Comparison of ENCODE assay signal across 19 mouse cellular contexts in genomic region chr7:24384070-24384469, GRCm38 (mm10). TPM values are rescaled to one million over a fixed set of nuclear protein-coding genes. Genes with fewer than 3 reads are reported as not detected.
DNase-seq lines count a peak whose midpoint lies in the region; ATAC-seq and TF ChIP-seq lines count a peak whose summit lies in the region.
"Had no signal": no experiment of that assay in that cellular context is flagged by ENCODE, and none has a peak within 500 bp of the region (broad histone marks: within the 10 kb centered on the region; RNA-seq: fewer than 3 reads in every experiment).

No protein-coding gene starts in this region.

- 0 out of 2 replicates have a peak overlapping the region, but pooled peaks have one; percentile 8 for H3K27ac ChIP-seq in heart, embryonic 12.5 days (ENCODE audit: poor library complexity, severe bottlenecking)
- no peak overlapping the region for H3K27ac ChIP-seq in heart, adult 2 months
- peak overlapping the region; percentile 57; the same call in 1 of the 2 replicates for H3K27ac ChIP-seq in limb, embryonic 10.5 days
- H3K27ac ChIP-seq in liver, postnatal 0 days (ENCODE audit: low read depth): peak overlapping the region; percentile 53
- H3K27ac ChIP-seq in hindbrain, embryonic 16.5 days (ENCODE audit: low read depth, low read length): no peak overlapping the region
- H3K27ac ChIP-seq: midbrain, embryonic 15.5 days had no signal

- intact Hi-C loops in heart, adult 2 months (cut with DNase I): loop anchor here (2.0 kb wide), 1 partner anchor 47 kb away; no protein-coding TSS in a partner anchor

- 52% methylated on average over 6 of the region's 6 CpGs for WGBS in heart, embryonic 12.5 days
- 43% methylated on average over 6 of the region's 6 CpGs for WGBS in heart, adult 2 months
- WGBS in limb, embryonic 10.5 days: 71% methylated on average over 6 of the region's 6 CpGs
- WGBS in liver, postnatal 0 days (ENCODE audit: insufficient replicate concordance): 42% methylated on average over 6 of the region's 6 CpGs
- WGBS in hindbrain, embryonic 16.5 days: 70% methylated on average over 6 of the region's 6 CpGs

- H3K9me3 ChIP-seq in heart, embryonic 12.5 days (replicated peaks): no peaks in the 10 kb centered on the region
- no peaks in the 10 kb centered on the region for H3K9me3 ChIP-seq in limb, embryonic 10.5 days (replicated peaks)
- H3K9me3 ChIP-seq in liver, postnatal 0 days (ENCODE audit: low read length): no peaks in the 10 kb centered on the region
- no peaks in the 10 kb centered on the region for H3K9me3 ChIP-seq in hindbrain, embryonic 16.5 days (ENCODE audit: control insufficient read depth, low read length)
- H3K9me3 ChIP-seq: midbrain, embryonic 15.5 days had no signal

- TF ChIP-seq POLR2A in heart, adult 2 months (IDR thresholded peaks at IDR 0.05; ENCODE audit: insufficient read depth, low read depth, low read length): no peak

- 0 out of 2 replicates have a peak, but pooled peaks cover 7% of the 10 kb centered on the region for H3K4me1 ChIP-seq in heart, embryonic 12.5 days (replicated peaks)
- H3K4me1 ChIP-seq in heart, adult 2 months (ENCODE audit: control insufficient read depth, insufficient read depth, low read length): peaks cover 2% of the 10 kb centered on the region
- H3K4me1 ChIP-seq in limb, embryonic 10.5 days: peaks cover 28% of the 10 kb centered on the region
- peaks cover 17% of the 10 kb centered on the region for H3K4me1 ChIP-seq in liver, postnatal 0 days (ENCODE audit: insufficient read depth)
- H3K4me1 ChIP-seq in hindbrain, embryonic 16.5 days (ENCODE audit: control insufficient read depth, insufficient read depth, low read depth, low read length): no peaks in the 10 kb centered on the region
- H3K4me1 ChIP-seq: midbrain, embryonic 15.5 days had no signal

- no peak overlapping the region for H3K4me3 ChIP-seq in heart, embryonic 12.5 days
- no peak overlapping the region for H3K4me3 ChIP-seq in heart, adult 2 months
- H3K4me3 ChIP-seq in limb, embryonic 10.5 days: no peak overlapping the region
- no peak overlapping the region for H3K4me3 ChIP-seq in liver, postnatal 0 days (ENCODE audit: low read depth, low read length)
- no peak overlapping the region for H3K4me3 ChIP-seq in hindbrain, embryonic 16.5 days (ENCODE audit: low read length)

- H3K4me2 ChIP-seq in heart, embryonic 12.5 days: no peak overlapping the region
- no peak overlapping the region for H3K4me2 ChIP-seq in liver, postnatal 0 days (ENCODE audit: low read depth, low read length)
- no peak overlapping the region for H3K4me2 ChIP-seq in hindbrain, embryonic 16.5 days (ENCODE audit: low read length)

- ATAC-seq in heart, embryonic 12.5 days (ENCODE audit: insufficient number of reproducible peaks, low FRiP score): peak; percentile 70; the same call in 1 of the 2 replicates
- ATAC-seq in liver, postnatal 0 days: peak; percentile 68
- no peak for ATAC-seq in hindbrain, embryonic 16.5 days
- ATAC-seq: lung, postnatal 0 days had no signal

- H3K9ac ChIP-seq in heart, embryonic 12.5 days: no peak overlapping the region
- no peak overlapping the region for H3K9ac ChIP-seq in heart, adult 2 months (ENCODE audit: low read depth, low read length)
- H3K9ac ChIP-seq in liver, postnatal 0 days (replicated peaks): no peak overlapping the region; the same call in 1 of the 2 replicates
- H3K9ac ChIP-seq in hindbrain, embryonic 16.5 days (ENCODE audit: low read depth, low read length): no peak overlapping the region
- H3K9ac ChIP-seq: midbrain, embryonic 15.5 days had no signal

- no peaks in the 10 kb centered on the region for H3K36me3 ChIP-seq in heart, embryonic 12.5 days
- no peaks in the 10 kb centered on the region for H3K36me3 ChIP-seq in heart, adult 2 months (ENCODE audit: control insufficient read depth, insufficient read depth, low read length)
- H3K36me3 ChIP-seq in limb, embryonic 10.5 days: no peaks in the 10 kb centered on the region
- peaks cover 62% of the 10 kb centered on the region for H3K36me3 ChIP-seq in liver, postnatal 0 days (replicated peaks; ENCODE audit: insufficient read depth, low read length)
- no peaks in the 10 kb centered on the region for H3K36me3 ChIP-seq in hindbrain, embryonic 16.5 days (ENCODE audit: control insufficient read depth, insufficient read depth, low read length)
- H3K36me3 ChIP-seq: midbrain, embryonic 15.5 days had no signal

- peaks cover 15% of the 10 kb centered on the region; the same call in 1 of the 2 replicates for H3K27me3 ChIP-seq in heart, embryonic 12.5 days (replicated peaks)
- H3K27me3 ChIP-seq in heart, adult 2 months (ENCODE audit: control insufficient read depth, insufficient read depth, low read length): no peaks in the 10 kb centered on the region
- peaks cover 14% of the 10 kb centered on the region; the same call in 1 of the 2 replicates for H3K27me3 ChIP-seq in limb, embryonic 10.5 days (ENCODE audit: low read depth, poor library complexity, severe bottlenecking)
- no peaks in the 10 kb centered on the region for H3K27me3 ChIP-seq in liver, postnatal 0 days (ENCODE audit: insufficient read depth, low read length)
- no peaks in the 10 kb centered on the region for H3K27me3 ChIP-seq in hindbrain, embryonic 16.5 days (replicated peaks; ENCODE audit: control insufficient read depth, insufficient read depth, low read length)
- H3K27me3 ChIP-seq: midbrain, embryonic 15.5 days had no signal

- H3K79me2 ChIP-seq in heart, adult 2 months (replicated peaks; ENCODE audit: control insufficient read depth, insufficient read depth, low read length): no peaks in the 10 kb centered on the region

- no peak for TF ChIP-seq CTCF in heart, adult 2 months (IDR thresholded peaks at IDR 0.05)
- TF ChIP-seq CTCF in liver, postnatal 0 days (IDR thresholded peaks at IDR 0.05; ENCODE audit: low read depth): no peak

- no peak for TF ChIP-seq EP300 in heart, adult 2 months (IDR thresholded peaks at IDR 0.05; ENCODE audit: insufficient read depth, low read depth, low read length)
- TF ChIP-seq EP300 in liver, postnatal 0 days (IDR thresholded peaks at IDR 0.05; ENCODE audit: low read depth): peak; percentile 57; the same call in 1 of the 2 replicates

- DNase-seq in heart, adult 2 months: no peak
- DNase-seq in MEL-GATA-1-ER (ENCODE audit: extremely low read depth, low read depth): peak; percentile 75
- DNase-seq in limb, embryonic 10.5 days (ENCODE audit: low spot score): no peak
- DNase-seq in liver, postnatal 0 days: no peak
- DNase-seq in lung, postnatal 14 days: no peak
- DNase-seq in right cerebral cortex, postnatal 14 days: no peak
- DNase-seq: adrenal gland, adult 8-10 months; cerebellum, adult 8-10 months; heart, postnatal 10 days; kidney, adult 8-10 months had no signal

RNA-seq across cellular contexts. Expression of gene Kcnn4, which starts 14.0 kb away (rescaled TPM):
- 6.9 and 7.8 TPM in 2 replicates for polyA plus RNA-seq in heart, embryonic 12.5 days (2016; fragmentation: Nextera tagmentation; extraction: Ambion mirVana)
- total RNA-seq in heart, adult 2 months (2021): 1 to 10 TPM in 1 of 2 experiments, under 1 TPM in 1; 0.91 to 1.1 TPM
- polyA plus RNA-seq in heart, adult 2 months (2012; rRNA removed): 1.2 and 1.9 TPM in 2 replicates
- 3.6 and 4.0 TPM in 2 replicates for polyA plus RNA-seq in limb, embryonic 10.5 days (2016; fragmentation: Nextera tagmentation; extraction: Ambion mirVana)
- 41.0 and 41.9 TPM in 2 replicates for polyA plus RNA-seq in liver, postnatal 0 days (2015; fragmentation: Nextera tagmentation; extraction: Ambion mirVana)
- 2.5 and 3.2 TPM in 2 replicates for polyA plus RNA-seq in hindbrain, embryonic 16.5 days (2015; fragmentation: Nextera tagmentation; extraction: Ambion mirVana)

RNA-seq across cellular contexts. Expression of gene Smg9, which starts 15.3 kb away (rescaled TPM):
- 21.4 and 21.6 TPM in 2 replicates for polyA plus RNA-seq in heart, embryonic 12.5 days (2016; fragmentation: Nextera tagmentation; extraction: Ambion mirVana)
- total RNA-seq in heart, adult 2 months (2021): 1 to 10 TPM; 5.9 to 6.6 TPM
- polyA plus RNA-seq in heart, adult 2 months (2012; rRNA removed): 19.2 and 21.4 TPM in 2 replicates
- polyA plus RNA-seq in limb, embryonic 10.5 days (2016; fragmentation: Nextera tagmentation; extraction: Ambion mirVana): 28.3 and 29.0 TPM in 2 replicates
- 8.2 and 8.7 TPM in 2 replicates for polyA plus RNA-seq in liver, postnatal 0 days (2015; fragmentation: Nextera tagmentation; extraction: Ambion mirVana)
- polyA plus RNA-seq in hindbrain, embryonic 16.5 days (2015; fragmentation: Nextera tagmentation; extraction: Ambion mirVana): 38.2 and 38.9 TPM in 2 replicates

RNA-seq across cellular contexts. Expression of gene Lypd5, which starts 35.1 kb away (rescaled TPM):
- not detected in 2 replicates for polyA plus RNA-seq in heart, embryonic 12.5 days (2016; fragmentation: Nextera tagmentation; extraction: Ambion mirVana)
- total RNA-seq in heart, adult 2 months (2021): not detected
- not detected in 2 replicates for polyA plus RNA-seq in heart, adult 2 months (2012; rRNA removed)
- not detected in 2 replicates for polyA plus RNA-seq in limb, embryonic 10.5 days (2016; fragmentation: Nextera tagmentation; extraction: Ambion mirVana)
- polyA plus RNA-seq in liver, postnatal 0 days (2015; fragmentation: Nextera tagmentation; extraction: Ambion mirVana): 0.06 TPM in 1 of 2 replicates, not detected in the other
- not detected in 2 replicates for polyA plus RNA-seq in hindbrain, embryonic 16.5 days (2015; fragmentation: Nextera tagmentation; extraction: Ambion mirVana)
- total RNA-seq: adrenal gland, adult 8-10 months; ES-E14; heart, postnatal 10 days; left cerebral cortex, adult 18-20 months had no signal
- polyA plus RNA-seq: C2C12; limb, embryonic 11.5 days; lung, postnatal 0 days; midbrain, embryonic 15.5 days had no signal

RNA-seq across cellular contexts. Expression of gene Tescl, which starts 50.3 kb away (rescaled TPM):
- 0.31 TPM in 1 of 2 replicates, not detected in the other for polyA plus RNA-seq in heart, embryonic 12.5 days (2016; fragmentation: Nextera tagmentation; extraction: Ambion mirVana)
- total RNA-seq in heart, adult 2 months (2021): not detected
- 0.35 and 0.66 TPM in 2 replicates for polyA plus RNA-seq in heart, adult 2 months (2012; rRNA removed)
- polyA plus RNA-seq in limb, embryonic 10.5 days (2016; fragmentation: Nextera tagmentation; extraction: Ambion mirVana): not detected in 2 replicates
- not detected in 2 replicates for polyA plus RNA-seq in liver, postnatal 0 days (2015; fragmentation: Nextera tagmentation; extraction: Ambion mirVana)
- 0.25 and 0.44 TPM in 2 replicates for polyA plus RNA-seq in hindbrain, embryonic 16.5 days (2015; fragmentation: Nextera tagmentation; extraction: Ambion mirVana)
- total RNA-seq: left cerebral cortex, adult 18-20 months had no signal
- polyA plus RNA-seq: limb, embryonic 11.5 days; thymus, postnatal 0 days had no signal

Comparison
In these comparisons a context has a peak if more than half of its experiments do, and no peak if none do; other contexts are left out.
1. H3K27ac ChIP-seq: peak in heart, embryonic 12.5 days (single experiment), limb, embryonic 10.5 days (single experiment) and liver, postnatal 0 days (single experiment); none in heart, adult 2 months (single experiment) and hindbrain, embryonic 16.5 days (single experiment).